Mouse (Mus musculus) liver, embryonic 12.5 days (tissue): ENCODE results near the gene Fli1. TPM values are rescaled to one million over a fixed set of nuclear protein-coding genes. Genes with fewer than 3 reads are reported as not detected.

Source experiments
- ATAC-seq: fragments of 200-750 bp; cut with Nextera tagmentation; 2 replicates; pipeline ENCODE4 v1.8.0; 2017; ENCODE audit warnings: moderate number of reproducible peaks, mild to moderate bottlenecking, moderate library complexity
- H3K27ac ChIP-seq: fragments of 300-500 bp; sonication (generic); 2 replicates; pipeline ENCODE4 v1.5.1; 2016; ENCODE audit warnings: mild to moderate bottlenecking
- H3K27me3 ChIP-seq: fragments of 300-500 bp; sonication (generic); replicated peaks from 2 replicates; pipeline ENCODE4 v1.6.1; 2016; ENCODE audit warnings: mild to moderate bottlenecking, moderate library complexity
- H3K36me3 ChIP-seq: fragments of 300-500 bp; sonication (generic); 2 replicates; pipeline ENCODE4 v1.6.1; 2016; ENCODE audit warnings: mild to moderate bottlenecking, moderate library complexity
- H3K4me1 ChIP-seq: fragments of 300-500 bp; sonication (generic); 2 replicates; pipeline ENCODE4 v1.6.1; 2016
- H3K4me2 ChIP-seq: fragments of 300-500 bp; sonication (generic); 2 replicates; pipeline ENCODE4 v1.6.1; 2016; ENCODE audit warnings: mild to moderate bottlenecking, moderate library complexity
- H3K4me3 ChIP-seq: fragments of 300-500 bp; sonication (generic); 2 replicates; pipeline ENCODE4 v1.5.1; 2016; ENCODE audit warnings: mild to moderate bottlenecking, moderate library complexity
- H3K9ac ChIP-seq: fragments of 300-500 bp; sonication (generic); 2 replicates; pipeline ENCODE4 v1.6.1; 2016; ENCODE audit warnings: mild to moderate bottlenecking, moderate library complexity
- H3K9me3 ChIP-seq: fragments of 300-500 bp; sonication (generic); replicated peaks from 2 replicates; pipeline ENCODE4 v1.6.1; 2016; ENCODE audit warnings: mild to moderate bottlenecking, moderate library complexity
- WGBS: fragments of 180-500 bp; shearing (Covaris S2); methylation state at CpG from one replicate; pipeline ENCODE4 v1.1.7; 2016; ENCODE audit not compliant: insufficient replicate concordance; 5-methylcytosine and 5-hydroxymethylcytosine counted together
- polyA plus RNA-seq: library from polyadenylated mRNA; unstranded; fragments of >200 nt; fragmentation: Nextera tagmentation; extraction: Ambion mirVana; gene quantifications from 2 replicates; pipeline ENCODE4 v1.2.1, GENCODE M21; 2016

Fli1 gene
- polyA plus RNA-seq, 1 experiment from 2014 or later = 16.2 TPM

DNA sequence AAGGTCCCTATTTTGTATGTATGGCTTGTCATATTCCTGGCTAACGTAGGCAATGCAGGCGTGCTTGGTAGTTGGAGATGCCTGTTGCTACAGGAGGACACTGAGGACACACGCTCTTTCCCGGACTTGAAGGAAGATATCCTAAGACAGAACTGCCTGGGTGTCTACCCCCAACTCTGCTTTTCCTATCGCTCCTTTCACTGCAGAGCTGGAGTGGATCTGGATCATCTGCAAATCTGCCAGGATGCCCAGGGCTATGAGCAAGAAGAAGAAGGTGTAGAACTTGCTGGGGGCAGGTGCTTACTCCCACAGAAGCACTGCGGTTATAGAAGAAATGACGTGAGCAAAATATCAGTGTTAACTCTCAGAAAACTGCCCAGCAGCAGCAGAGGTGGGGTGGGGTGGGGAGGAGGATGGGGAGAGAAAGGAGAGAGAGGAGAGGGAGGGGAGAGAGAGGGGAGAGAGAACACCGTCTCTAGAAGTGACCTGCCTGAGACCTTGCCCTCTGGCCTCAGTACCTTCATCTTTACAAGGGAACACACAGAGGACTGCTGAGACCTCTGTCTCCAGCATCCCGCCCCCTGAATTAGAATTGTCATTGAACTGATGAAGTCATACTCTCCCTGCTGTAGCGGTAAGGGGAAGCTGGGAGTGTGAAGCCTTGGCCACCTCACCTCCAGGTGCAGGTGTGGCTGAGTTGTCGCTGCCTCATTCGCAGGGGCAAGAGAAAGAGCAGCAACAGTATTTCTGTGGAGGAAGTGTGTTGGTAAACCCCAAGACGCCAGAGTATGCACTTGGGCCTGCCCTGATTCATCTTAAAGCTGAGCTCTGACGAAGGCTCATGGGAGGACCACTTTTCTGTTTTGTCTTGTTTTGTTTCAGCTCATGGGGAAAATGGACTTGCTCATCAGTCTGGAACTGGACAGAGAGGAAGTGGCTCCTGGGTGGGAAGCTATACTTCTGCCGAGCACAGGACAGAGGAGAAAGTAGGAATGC, 35.5 kb downstream of the Fli1 start:
- Histone ChIP-seq H3K4me2 (no peak overlapping the region), H3K4me1 (peaks cover 83% of the 10 kb centered on the region), H3K36me3 (no peaks in the 10 kb centered on the region), H3K9me3 (no peaks in the 10 kb centered on the region), H3K27ac (no peak overlapping the region), H3K27me3 (peaks cover 33% of the 10 kb centered on the region; the same call in 1 of the 2 replicates), H3K9ac (no peak overlapping the region), H3K4me3 (no peak overlapping the region)
- no peak for ATAC-seq
- 50% methylated on average over 15 of the region's 15 CpGs for WGBS

GRCm38 (mm10) chr9:32506161-32506560, 36.5 kb downstream of the Fli1 start:
- peaks cover 79% of the 10 kb centered on the region for H3K4me1 ChIP-seq
- no peak overlapping the region for H3K4me2 ChIP-seq
- no peaks in the 10 kb centered on the region for H3K9me3 ChIP-seq
- H3K27ac ChIP-seq = no peak overlapping the region
- WGBS = 7% methylated on average over 8 of the region's 8 CpGs
- peaks cover 31% of the 10 kb centered on the region; the same call in 1 of the 2 replicates for H3K27me3 ChIP-seq
- no peak overlapping the region for H3K4me3 ChIP-seq
- peak; percentile 42; the same call in 1 of the 2 replicates for ATAC-seq
- no peak overlapping the region for H3K9ac ChIP-seq
- H3K36me3 ChIP-seq = no peaks in the 10 kb centered on the region

- Histone ChIP-seq H3K27ac (no peak overlapping the region), H3K9me3 (no peaks in the 10 kb centered on the region), H3K4me3 (no peak overlapping the region), H3K36me3 (no peaks in the 10 kb centered on the region), H3K27me3 (peaks cover 31% of the 10 kb centered on the region; the same call in 1 of the 2 replicates), H3K9ac (no peak overlapping the region), H3K4me2 (no peak overlapping the region), H3K4me1 (peaks cover 77% of the 10 kb centered on the region)
- ATAC-seq = no peak
- 72% methylated on average over 7 of the region's 7 CpGs for WGBS
Observed at GRCm38 (mm10) chr9:32505460-32506075, 37.1 kb downstream of the Fli1 start.

DNA sequence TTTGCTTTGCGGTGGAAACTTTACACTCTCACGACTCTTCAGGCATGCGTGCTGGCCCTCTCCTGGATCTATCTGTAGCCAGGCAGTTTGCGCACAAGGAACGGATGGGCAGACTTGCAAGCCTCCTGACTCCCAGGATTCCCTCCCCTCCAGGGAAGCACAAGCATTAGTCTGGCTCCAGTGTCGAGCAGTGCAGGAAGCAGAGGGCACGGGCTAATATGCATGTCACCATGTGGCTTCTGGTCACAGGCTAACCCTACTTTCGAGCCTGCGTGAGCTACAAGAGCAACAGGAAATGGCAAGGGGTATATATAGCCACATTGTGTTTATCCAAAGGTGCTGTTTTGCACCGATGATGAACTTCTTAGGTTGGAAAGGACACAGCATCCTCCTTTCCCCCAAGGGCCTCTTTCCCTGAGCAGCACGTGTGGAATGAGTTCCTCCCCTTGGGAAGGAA, 38.6 kb downstream of the Fli1 start:
- no peak overlapping the region for H3K4me2 ChIP-seq
- H3K27me3 ChIP-seq = peaks cover 27% of the 10 kb centered on the region; the same call in 1 of the 2 replicates
- no peaks in the 10 kb centered on the region for H3K9me3 ChIP-seq
- H3K4me1 ChIP-seq = peaks cover 71% of the 10 kb centered on the region
- 0 out of 2 replicates have a peak, but pooled peaks have one; percentile 9 for ATAC-seq
- WGBS = 51% methylated on average over 11 of the region's 11 CpGs
- H3K9ac ChIP-seq = no peak overlapping the region
- H3K4me3 ChIP-seq = no peak overlapping the region
- H3K27ac ChIP-seq = no peak overlapping the region
- H3K36me3 ChIP-seq = no peaks in the 10 kb centered on the region

- Histone ChIP-seq H3K4me2 (no peak overlapping the region), H3K27me3 (peaks cover 23% of the 10 kb centered on the region; the same call in 1 of the 2 replicates), H3K4me3 (no peak overlapping the region), H3K9ac (no peak overlapping the region), H3K36me3 (no peaks in the 10 kb centered on the region), H3K4me1 (peaks cover 65% of the 10 kb centered on the region), H3K9me3 (no peaks in the 10 kb centered on the region), H3K27ac (no peak overlapping the region)
- ATAC-seq = no peak
- WGBS = 39% methylated on average over 4 of the region's 4 CpGs
Observed at GRCm38 (mm10) chr9:32503423-32503822, 39.2 kb downstream of the Fli1 start.

GRCm38 (mm10) chr9:32502256-32503010, 40.2 kb downstream of the Fli1 start:
- peaks cover 55% of the 10 kb centered on the region for H3K4me1 ChIP-seq
- H3K9ac ChIP-seq = no peak overlapping the region
- H3K36me3 ChIP-seq = no peaks in the 10 kb centered on the region
- no peak overlapping the region for H3K27ac ChIP-seq
- WGBS = 54% methylated on average over 11 of the region's 11 CpGs
- ATAC-seq = no peak
- H3K4me2 ChIP-seq = no peak overlapping the region
- H3K27me3 ChIP-seq = peaks cover 19% of the 10 kb centered on the region; the same call in 1 of the 2 replicates
- no peak overlapping the region for H3K4me3 ChIP-seq
- H3K9me3 ChIP-seq = no peaks in the 10 kb centered on the region

DNA sequence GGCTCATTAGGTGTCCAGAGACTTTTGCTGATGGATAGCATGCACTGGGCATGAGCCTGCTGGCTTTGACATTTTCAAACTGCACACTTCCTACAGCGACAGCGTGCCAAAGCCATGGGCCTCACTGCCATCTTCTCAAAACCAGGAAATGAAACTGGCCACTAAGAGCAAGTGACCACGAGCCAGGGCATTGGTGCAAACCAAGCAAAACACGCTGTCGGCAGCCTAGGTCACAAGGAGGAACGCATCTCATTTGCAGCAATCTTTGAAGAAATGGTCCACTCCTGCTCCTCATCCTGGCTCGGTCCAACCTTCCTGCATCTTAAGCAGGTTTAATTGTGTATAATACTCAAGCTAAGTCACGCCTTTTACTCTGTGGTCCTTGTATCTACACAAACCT, 41.8 kb downstream of the Fli1 start:
- H3K9ac ChIP-seq = no peak overlapping the region
- WGBS = 56% methylated on average over 8 of the region's 8 CpGs
- peaks cover 48% of the 10 kb centered on the region for H3K4me1 ChIP-seq
- H3K27me3 ChIP-seq = peaks cover 8% of the 10 kb centered on the region; the same call in 1 of the 2 replicates
- ATAC-seq = no peak
- no peak overlapping the region for H3K27ac ChIP-seq
- no peak overlapping the region for H3K4me3 ChIP-seq
- no peaks in the 10 kb centered on the region for H3K36me3 ChIP-seq
- H3K4me2 ChIP-seq = no peak overlapping the region
- no peaks in the 10 kb centered on the region for H3K9me3 ChIP-seq

- ATAC-seq = no peak
- Histone ChIP-seq H3K4me2 (no peak overlapping the region), H3K9ac (no peak overlapping the region), H3K27me3 (peaks cover 8% of the 10 kb centered on the region; the same call in 1 of the 2 replicates), H3K36me3 (no peaks in the 10 kb centered on the region), H3K4me3 (no peak overlapping the region), H3K9me3 (no peaks in the 10 kb centered on the region), H3K27ac (no peak overlapping the region), H3K4me1 (peaks cover 49% of the 10 kb centered on the region)
- WGBS = 33% methylated on average over 5 of the region's 5 CpGs
Observed at GRCm38 (mm10) chr9:32500063-32500462, 42.6 kb downstream of the Fli1 start.

DNA sequence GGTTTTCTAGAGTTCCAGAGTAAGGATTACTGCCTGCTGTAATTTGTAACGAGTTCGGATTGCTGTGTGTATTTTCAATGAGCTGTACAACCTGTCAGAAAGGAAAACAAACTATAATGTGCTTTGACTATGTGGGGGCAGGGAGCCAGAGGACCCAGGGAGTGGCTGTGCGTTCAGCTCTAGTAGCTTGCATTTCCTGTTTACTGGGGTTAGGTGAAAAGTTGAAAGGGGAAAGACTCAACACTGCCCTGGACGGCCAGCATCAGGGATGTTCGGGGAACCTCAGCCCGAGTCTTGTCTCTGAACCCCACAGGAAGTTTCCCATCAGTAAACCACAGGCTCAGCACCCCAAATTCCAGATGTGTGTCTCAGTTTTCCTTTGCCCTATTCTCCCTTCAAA, 43.2 kb downstream of the Fli1 start:
- Histone ChIP-seq H3K36me3 (no peaks in the 10 kb centered on the region), H3K9ac (no peak overlapping the region), H3K9me3 (no peaks in the 10 kb centered on the region), H3K27me3 (peaks cover 8% of the 10 kb centered on the region; the same call in 1 of the 2 replicates), H3K4me2 (no peak overlapping the region), H3K27ac (no peak overlapping the region), H3K4me3 (no peak overlapping the region), H3K4me1 (peaks cover 51% of the 10 kb centered on the region)
- WGBS = 45% methylated on average over 6 of the region's 6 CpGs
- ATAC-seq = no peak

- no peak overlapping the region for H3K9ac ChIP-seq
- no peaks in the 10 kb centered on the region for H3K9me3 ChIP-seq
- peak overlapping the region; percentile 35 for H3K4me2 ChIP-seq
- peak; percentile 58 for ATAC-seq
- no peaks in the 10 kb centered on the region for H3K36me3 ChIP-seq
- no peak overlapping the region for H3K4me3 ChIP-seq
- no peak overlapping the region for H3K27ac ChIP-seq
- peaks cover 31% of the 10 kb centered on the region for H3K4me1 ChIP-seq
- 7% methylated on average over 7 of the region's 7 CpGs for WGBS
- no peaks in the 10 kb centered on the region for H3K27me3 ChIP-seq
Observed at GRCm38 (mm10) chr9:32495643-32495997, 47.0 kb downstream of the Fli1 start.

DNA sequence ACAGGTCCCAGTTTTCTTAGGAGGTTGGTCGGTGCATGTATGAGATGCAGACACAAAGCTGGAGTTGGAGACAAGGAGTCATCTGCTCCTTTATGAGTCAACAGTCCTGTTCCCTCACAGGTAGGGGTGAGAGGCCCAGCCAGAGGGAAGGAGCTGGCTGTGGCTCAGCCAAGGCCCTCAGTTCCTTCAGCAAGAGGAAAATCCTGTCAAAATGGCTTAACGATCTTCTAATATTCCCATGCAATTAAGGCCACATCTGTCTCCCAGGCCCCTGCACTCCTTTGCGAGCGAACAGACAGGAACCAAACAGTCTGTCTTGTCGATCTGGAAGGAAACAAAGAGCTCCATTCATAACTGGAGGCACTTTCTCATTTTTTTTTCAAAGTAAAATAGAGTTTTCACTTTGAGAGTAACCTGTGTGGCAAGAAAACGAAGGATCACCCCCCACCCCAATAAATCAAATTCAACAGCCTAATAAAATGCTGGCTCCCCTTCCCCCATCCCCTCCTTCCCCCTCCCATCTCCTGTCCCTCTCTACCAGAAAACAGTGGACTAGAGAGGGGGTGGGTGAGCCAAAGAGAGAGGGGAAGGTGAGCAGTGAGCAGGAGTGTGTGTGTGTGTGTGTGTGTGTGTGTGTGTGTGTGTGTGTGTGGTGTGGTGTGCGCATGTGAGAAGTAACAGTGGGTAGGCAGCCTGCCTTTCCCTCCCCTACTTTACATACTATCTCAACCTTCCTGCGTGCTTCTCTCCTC, 47.6 kb downstream of the Fli1 start:
- Histone ChIP-seq H3K4me3 (no peak overlapping the region), H3K4me2 (no peak overlapping the region), H3K4me1 (peaks cover 27% of the 10 kb centered on the region), H3K9me3 (no peaks in the 10 kb centered on the region), H3K27me3 (no peaks in the 10 kb centered on the region), H3K27ac (no peak overlapping the region), H3K9ac (no peak overlapping the region), H3K36me3 (no peaks in the 10 kb centered on the region)
- ATAC-seq = 0 out of 2 replicates have a peak, but pooled peaks have one; percentile 15
- WGBS = 52% methylated on average over 7 of the region's 8 CpGs
